Comparison of ENCODE assay signal across 8 mouse cellular contexts in the genomic region with DNA sequence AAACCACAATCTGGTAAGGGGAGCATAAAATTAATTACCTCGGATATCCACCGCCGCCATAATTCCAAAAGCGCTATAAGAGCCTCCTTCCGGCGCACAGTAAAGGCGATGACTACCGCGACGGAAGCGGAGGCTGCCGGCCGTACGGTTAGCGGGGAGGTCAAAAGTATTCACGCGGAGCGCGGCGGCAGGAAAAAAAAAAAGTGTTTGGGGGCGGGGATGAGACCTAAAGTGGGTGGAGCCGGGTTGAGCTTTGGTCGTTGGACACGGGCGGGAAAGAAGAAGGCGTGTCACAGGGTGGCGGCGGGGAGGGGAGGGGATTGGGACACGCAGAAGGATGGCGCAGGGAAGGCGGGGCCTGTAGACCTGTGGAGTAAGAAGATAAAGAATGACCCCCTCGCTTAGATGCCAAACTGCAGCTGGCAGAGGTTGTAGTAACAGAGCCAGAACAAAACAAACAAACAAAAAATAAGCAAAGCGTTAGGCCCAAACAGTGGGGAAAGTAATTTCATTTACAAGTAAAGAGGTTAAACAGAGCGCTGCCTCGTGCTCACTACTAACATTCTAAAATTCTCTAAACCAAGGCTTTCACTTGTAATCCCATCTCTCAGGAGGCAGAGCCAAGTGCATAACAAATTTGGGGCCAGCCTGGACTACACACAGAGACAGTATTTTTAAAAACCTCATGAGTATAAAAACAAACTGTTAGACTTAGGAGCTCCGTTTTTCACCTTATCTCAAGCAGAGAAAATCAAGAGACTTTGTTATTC. TPM values are rescaled to one million over a fixed set of nuclear protein-coding genes. Genes with fewer than 3 reads are reported as not detected.
DNase-seq lines count a peak whose midpoint lies in the region; ATAC-seq and TF ChIP-seq lines count a peak whose summit lies in the region.

A gene (minus strand): TSS at position 107 of the 770 bp plus-strand sequence.

- peaks cover 0 to 7% of the 10 kb centered on the region in 2 experiments; a peak in 1 of 4 replicates for H3K4me1 ChIP-seq in ES-E14 (ENCODE audit: control insufficient read depth in 2 of 2, insufficient read depth in 2 of 2, low read length in 2 of 2, poor library complexity in 1 of 2)
- peaks cover 12% of the 10 kb centered on the region for H3K4me1 ChIP-seq in forebrain, embryonic 15.5 days
- no peaks in the 10 kb centered on the region for H3K4me1 ChIP-seq in lung, adult 2 months (ENCODE audit: control insufficient read depth, insufficient read depth, low read length)

- peak within 1 kb of the TSS; percentile 96 to 99 for H3K4me3 ChIP-seq in ES-E14 (ENCODE audit: insufficient read depth in 1 of 2, low read depth in 1 of 2, low read length in 2 of 2, poor library complexity in 1 of 2, severe bottlenecking in 1 of 2)
- peak within 1 kb of the TSS; percentile 97 for H3K4me3 ChIP-seq in forebrain, embryonic 15.5 days
- peak within 1 kb of the TSS; percentile 89 for H3K4me3 ChIP-seq in lung, adult 2 months (replicated peaks; ENCODE audit: extremely low read depth, low read depth, low read length)

- peak within 1 kb of the TSS; percentile 95 for H3K9ac ChIP-seq in ES-E14 (ENCODE audit: insufficient read depth, low read depth, low read length, poor library complexity, severe bottlenecking)
- peak within 1 kb of the TSS; percentile 76 for H3K9ac ChIP-seq in forebrain, embryonic 15.5 days (replicated peaks)

- H3K27ac ChIP-seq in ES-E14 (ENCODE audit: insufficient read depth, low read depth, low read length, poor library complexity, severe bottlenecking), result no peak within 1 kb of the TSS; the same call in 1 of the 2 replicates
- H3K27ac ChIP-seq in forebrain, embryonic 15.5 days (replicated peaks), result peak within 1 kb of the TSS; percentile 74

- ATAC-seq in forebrain, embryonic 15.5 days (replicated peaks), result peak; percentile 98
- peak; percentile 98 for ATAC-seq in neutrophil, adult 5-6 weeks (ENCODE audit: extremely low read depth, insufficient number of reproducible peaks, low FRiP score, poor library complexity, severe bottlenecking)

- in situ Hi-C loops in ES-E14 (cut with MboI; ENCODE audit: low sequenced_read_pairs in 2 of 2, unreplicated experiment in 2 of 2), result no loop called here

- peak within 1 kb of the TSS; percentile 79 for H3K4me2 ChIP-seq in forebrain, embryonic 15.5 days (replicated peaks)

- H3K9me3 ChIP-seq in ES-E14 (ENCODE audit: control insufficient read depth, insufficient read depth, low read depth, low read length), result no peaks in the 10 kb centered on the region
- no peaks in the 10 kb centered on the region for H3K9me3 ChIP-seq in forebrain, embryonic 15.5 days

- no peaks in the 10 kb centered on the region; the same call in 1 of the 2 replicates for H3K27me3 ChIP-seq in forebrain, embryonic 15.5 days

- peak; percentile 98 for DNase-seq in ES-E14 (ENCODE audit: low read depth, low spot score)
- DNase-seq in cerebellum, adult 11-12 months, result peak; percentile 94
- peak; percentile 85 for DNase-seq in heart, postnatal 25 days (ENCODE audit: low spot score)
- peak; percentile 88 to 92 for DNase-seq in layer of hippocampus, adult 18-20 months (ENCODE audit: low spot score in 2 of 2)
- peak; percentile 90 for DNase-seq in lung, adult 2 months
- peak; percentile 89 to 90 for DNase-seq in thymus, adult 18-20 months

- 3% methylated on average over 36 of the region's 36 CpGs for WGBS in forebrain, embryonic 15.5 days
- WGBS in lung, adult 2 months, result 2% methylated on average over 36 of the region's 36 CpGs

- TF ChIP-seq CTCF in lung, adult 2 months (IDR thresholded peaks at IDR 0.05; ENCODE audit: insufficient read depth, low read length), result no peak

- intact Hi-C loops in heart, postnatal 25 days (cut with DNase I), result loop anchor here (5.0 kb wide), 2 partner anchors 63 to 108 kb away; a partner anchor contains a TSS

- TF ChIP-seq POLR2A in lung, adult 2 months (IDR thresholded peaks at IDR 0.05; ENCODE audit: borderline replicate concordance, extremely low read depth, low read depth, low read length), result no peak

- peaks cover 5% of the 10 kb centered on the region for H3K36me3 ChIP-seq in ES-E14 (ENCODE audit: control insufficient read depth, insufficient read depth, low read length, poor library complexity, severe bottlenecking)
- H3K36me3 ChIP-seq in forebrain, embryonic 15.5 days, result peaks cover 10% of the 10 kb centered on the region

TF ChIP-seq in ES-E14, 5 proteins besides CTCF, POLR2A, EP300 and RAD21:
- TF ChIP-seq MAFK (IDR thresholded peaks at IDR 0.05; ENCODE audit: insufficient read depth, low read depth, low read length) (peak; percentile 57; the same call in 1 of the 2 replicates), ZC3H11A (IDR thresholded peaks at IDR 0.05; ENCODE audit: borderline replicate concordance, low read depth, low read length) (no peak), ZNF384 (IDR thresholded peaks at IDR 0.05; ENCODE audit: low read depth, low read length) (peak; percentile 100), HCFC1 (IDR thresholded peaks at IDR 0.05; ENCODE audit: borderline replicate concordance, insufficient read depth, low read length) (peak; percentile 92)

RNA-seq across cellular contexts. Expression of the gene that starts here (rescaled TPM):
- 46.6 and 65.2 TPM in 2 replicates for total RNA-seq in ES-E14 (2012; rRNA removed)
- 51.4 and 54.8 TPM in 2 replicates for polyA plus RNA-seq in forebrain, embryonic 15.5 days (2015; fragmentation: Nextera tagmentation; extraction: Ambion mirVana)
- total RNA-seq in heart, postnatal 25 days (2021), result 10 to 100 TPM; 12.0 TPM
- total RNA-seq in layer of hippocampus, adult 18-20 months (2021), result 10 to 100 TPM; 29.5 to 31.7 TPM
- polyA plus RNA-seq in lung, adult 2 months (2012; rRNA removed), result 3.7 and 8.4 TPM in 2 replicates
- total RNA-seq in neutrophil, adult 5-6 weeks (2017), result 49.2 and 52.9 TPM in 2 replicates
